Mouse (Mus musculus) neutrophil, adult 5-6 weeks (primary cell): ENCODE results near the gene Ugt1a9. TPM values are rescaled to one million over a fixed set of nuclear protein-coding genes. Genes with fewer than 3 reads are reported as not detected.

Experiments
- ATAC-seq: fragments of 151-379, 151-347 bp; 2 replicates; pipeline ENCODE4 v1.8.0; 2017; ENCODE audit warnings: mild to moderate bottlenecking, moderate TSS enrichment; ENCODE audit not compliant: insufficient number of reproducible peaks, poor library complexity, low FRiP score, severe bottlenecking; ENCODE audit errors: extremely low read depth
- total RNA-seq: library from RNA; stranded (forward); fragments of 200-1000 nt; gene quantifications from 2 replicates; pipeline ENCODE4 v1.2.3, GENCODE M21; 2017

Ugt1a9 gene
- total RNA-seq, 1 experiment from 2014 or later = not detected

DNA sequence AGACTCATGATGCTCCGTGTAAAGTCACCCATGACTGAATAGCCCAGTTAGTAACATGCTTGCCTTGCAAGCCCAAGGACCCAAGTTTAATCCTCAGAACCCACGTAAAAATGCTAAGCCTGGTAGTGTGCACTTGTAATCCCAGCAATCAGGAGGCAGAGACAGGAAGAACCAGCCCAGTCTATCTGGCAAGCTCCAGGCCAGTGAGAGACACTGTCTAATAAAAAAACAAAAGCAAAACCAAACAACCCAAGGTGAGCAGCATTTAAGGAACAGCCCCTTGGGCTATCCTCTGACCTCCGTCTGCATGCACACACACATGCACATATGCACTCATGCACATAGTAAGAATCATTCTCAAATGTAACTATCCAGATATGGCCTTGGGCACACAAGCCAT lies 159.0 kb downstream of the Ugt1a9 start:
- no peak for ATAC-seq

DNA sequence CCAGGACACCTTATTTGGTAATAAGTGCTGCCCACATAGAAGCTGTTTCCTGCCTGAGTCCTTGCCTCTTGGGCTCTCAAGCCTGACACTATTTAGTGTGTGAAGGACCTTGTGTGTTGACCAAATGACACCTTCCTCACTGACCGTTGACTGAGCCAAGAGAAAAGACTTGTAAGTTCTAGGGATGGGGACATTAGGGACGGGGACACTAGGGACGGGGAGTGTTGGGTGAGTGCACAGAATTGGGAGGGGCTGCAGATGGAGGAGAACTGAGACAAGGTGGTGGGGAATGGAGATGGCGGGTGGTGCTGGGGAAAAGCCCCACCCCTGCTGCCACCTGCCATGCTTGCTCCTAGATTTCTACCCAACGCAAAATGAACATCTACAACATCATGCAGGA lies 159.4 kb downstream of the Ugt1a9 start:
- ATAC-seq = no peak

DNA sequence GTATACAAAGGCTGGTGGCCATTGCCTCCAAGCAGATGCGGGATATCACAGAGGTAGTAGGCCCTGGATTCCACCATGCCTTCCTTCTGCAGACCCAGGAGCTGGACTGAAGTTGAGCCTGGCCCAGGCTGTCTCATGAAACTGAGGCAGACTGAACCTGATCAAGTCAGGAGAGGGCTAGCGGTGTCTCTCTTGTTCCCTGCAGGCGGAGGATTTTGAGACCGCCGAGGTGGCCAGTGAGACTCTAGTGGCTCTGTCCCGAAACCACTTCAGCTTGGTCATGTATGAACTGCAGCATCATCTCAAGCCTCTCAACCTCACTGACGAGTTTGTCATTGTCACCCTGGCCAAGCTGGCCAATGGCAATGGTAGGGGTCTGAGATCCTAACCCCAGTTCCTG lies 159.8 kb downstream of the Ugt1a9 start:
- ATAC-seq = no peak

DNA sequence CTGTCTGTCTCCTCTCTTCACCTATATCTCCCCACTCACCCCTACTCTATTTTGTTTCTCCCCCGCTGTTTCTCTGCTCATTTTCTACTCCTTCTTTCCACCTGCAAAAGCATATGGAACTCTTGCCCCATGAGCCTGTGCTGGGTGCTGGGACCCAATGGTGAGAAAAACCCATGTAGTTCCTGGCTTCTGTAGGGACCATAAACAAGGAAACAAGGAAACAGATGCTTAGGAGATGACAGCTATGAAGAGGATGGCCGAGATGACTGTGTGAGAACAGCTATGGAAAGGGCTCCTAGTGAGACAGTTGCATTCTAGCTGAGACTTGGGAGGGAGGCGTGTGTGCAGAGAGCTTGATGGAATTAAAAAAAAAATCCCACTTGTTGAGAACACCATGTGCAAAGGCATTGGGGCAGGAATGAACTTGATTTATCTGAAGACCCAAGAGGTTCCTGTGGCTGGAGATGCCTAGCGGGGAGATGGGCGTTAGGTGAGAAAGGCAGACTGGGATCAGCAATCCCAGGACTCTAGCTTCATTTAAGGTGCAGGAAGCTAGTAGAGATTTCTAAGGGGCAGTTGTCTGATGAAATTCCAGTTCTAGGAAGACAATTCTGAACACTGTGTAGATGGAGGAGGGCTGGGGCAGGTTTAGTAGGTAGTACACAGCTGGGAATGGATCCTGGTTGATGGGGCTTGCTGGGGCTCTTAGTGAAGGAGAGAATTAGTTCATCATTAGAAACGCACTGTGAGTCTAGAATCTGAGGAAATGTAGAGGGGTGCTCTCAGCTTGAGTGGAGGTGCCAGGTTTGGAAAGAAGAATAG lies 160.6 kb downstream of the Ugt1a9 start:
- ATAC-seq = no peak

DNA sequence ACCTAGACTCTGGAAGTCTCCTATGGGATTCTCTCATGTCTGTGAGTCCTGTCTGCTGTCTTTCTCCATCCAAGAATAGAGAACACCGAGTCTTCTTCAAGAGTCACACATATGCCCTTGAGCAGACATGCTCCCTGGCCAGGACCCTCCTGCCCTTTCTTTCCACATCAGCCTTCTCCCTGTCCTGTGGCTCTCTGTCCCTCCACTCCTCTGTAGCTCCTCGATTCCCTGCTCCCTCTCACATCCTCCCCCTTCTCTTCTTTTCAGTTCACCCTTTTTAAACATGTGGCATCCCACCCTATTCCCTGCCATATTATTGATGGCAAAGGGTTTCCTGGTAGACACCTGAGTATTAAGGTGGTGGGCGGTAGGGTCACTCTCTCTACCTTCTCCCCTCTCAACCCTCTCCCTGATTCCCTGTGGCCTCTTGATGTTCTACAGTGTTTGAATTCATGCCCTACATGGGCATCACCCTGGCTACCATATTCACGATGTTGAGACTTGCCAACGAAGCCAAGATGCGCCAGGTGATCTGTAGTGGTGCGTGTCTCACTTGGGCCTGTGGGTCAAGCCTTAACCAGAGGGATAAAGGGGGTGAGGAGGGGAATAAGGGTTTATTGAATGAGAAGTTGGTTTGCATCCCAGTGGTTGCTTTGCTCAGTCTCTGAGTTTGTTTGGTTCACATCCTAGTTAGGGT lies 161.4 kb downstream of the Ugt1a9 start:
- ATAC-seq = no peak

DNA sequence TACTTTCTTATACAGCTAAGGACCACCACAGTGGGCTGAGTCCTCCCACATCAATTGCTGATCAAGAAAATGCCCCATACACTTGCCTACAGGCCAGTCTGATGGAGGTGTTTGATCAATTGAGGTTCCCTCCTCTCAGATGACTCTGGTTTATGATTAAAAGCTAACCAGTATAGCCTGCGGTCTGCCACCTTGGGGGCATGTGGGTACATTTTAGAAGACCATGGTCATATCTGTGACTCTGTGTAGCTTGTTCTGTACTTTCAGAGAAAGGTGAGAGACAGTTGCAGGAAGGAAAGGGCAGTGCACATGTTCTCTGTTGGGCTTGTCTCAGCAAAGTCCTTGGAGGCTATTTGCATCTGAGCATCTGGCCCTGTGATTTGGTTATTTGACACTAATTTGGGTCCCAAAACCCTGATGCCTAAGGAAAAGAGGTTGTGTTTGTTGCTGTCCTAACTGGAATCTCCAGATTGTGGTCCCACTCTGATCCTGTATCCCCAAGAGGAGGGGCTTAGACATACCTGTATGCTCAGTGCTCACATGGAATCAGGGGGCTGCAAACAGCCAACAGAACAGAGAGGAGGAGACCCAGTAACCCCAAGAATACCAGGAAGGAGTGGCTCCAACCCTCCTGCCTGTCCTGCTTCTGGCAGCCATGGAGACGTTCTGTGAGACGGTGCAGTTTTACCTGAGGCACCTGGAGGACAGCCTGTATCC lies 162.2 kb downstream of the Ugt1a9 start:
- ATAC-seq = no peak

DNA sequence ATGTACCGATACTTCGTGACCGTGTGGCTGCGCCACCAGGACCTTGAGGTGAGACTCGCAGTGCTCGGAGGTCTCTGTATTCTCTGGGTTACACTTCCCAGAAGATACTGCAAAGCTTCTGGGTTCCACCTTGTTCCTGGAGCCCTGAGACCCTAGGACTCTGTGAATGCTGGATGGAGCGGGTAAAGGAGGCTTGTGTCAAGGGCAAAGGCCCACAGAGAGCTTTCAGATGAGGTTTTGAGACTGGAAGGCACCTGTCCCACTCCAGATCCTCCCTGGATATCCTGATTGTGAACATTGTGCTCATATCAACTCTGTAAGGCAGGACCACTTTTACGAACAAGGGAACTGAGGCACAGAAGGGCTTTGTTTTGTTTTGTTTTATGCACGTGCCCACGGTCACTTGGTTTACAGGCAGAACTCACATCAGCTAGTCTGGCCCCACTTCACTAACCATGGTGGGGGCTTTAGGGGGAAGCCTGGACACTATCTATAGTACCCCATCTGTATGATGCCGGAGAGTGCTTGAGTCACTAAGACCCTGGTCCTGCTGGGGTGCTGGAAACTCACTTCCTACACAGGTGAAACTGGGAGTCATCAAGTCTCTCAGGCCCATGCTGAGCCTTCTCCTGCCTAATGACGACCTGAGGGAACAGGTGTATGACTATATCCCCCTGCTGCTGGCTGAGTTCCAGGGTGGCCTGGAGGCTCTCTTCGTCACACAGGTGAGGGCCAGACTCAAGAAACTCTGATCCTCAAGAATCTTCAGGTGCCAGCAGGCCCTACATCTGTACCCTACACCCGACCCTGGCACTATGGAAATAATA lies 163.0 kb downstream of the Ugt1a9 start:
- no peak for ATAC-seq

DNA sequence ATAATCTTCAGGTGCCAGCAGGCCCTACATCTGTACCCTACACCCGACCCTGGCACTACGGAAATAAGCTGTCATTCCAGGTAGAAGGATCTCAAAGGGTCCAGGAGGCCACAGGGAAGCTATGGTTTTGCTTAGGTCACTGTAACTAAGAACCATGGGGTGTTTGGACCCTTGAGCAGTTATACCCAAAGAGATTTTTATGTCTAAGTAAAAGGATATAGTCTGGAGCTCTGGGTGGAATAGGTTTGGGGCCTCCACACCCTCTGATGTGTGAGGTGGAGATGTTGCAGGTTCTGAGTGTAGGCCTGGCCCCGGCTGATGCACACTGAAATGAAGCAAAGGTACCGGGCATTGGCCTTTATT lies 163.6 kb downstream of the Ugt1a9 start:
- no peak for ATAC-seq

DNA sequence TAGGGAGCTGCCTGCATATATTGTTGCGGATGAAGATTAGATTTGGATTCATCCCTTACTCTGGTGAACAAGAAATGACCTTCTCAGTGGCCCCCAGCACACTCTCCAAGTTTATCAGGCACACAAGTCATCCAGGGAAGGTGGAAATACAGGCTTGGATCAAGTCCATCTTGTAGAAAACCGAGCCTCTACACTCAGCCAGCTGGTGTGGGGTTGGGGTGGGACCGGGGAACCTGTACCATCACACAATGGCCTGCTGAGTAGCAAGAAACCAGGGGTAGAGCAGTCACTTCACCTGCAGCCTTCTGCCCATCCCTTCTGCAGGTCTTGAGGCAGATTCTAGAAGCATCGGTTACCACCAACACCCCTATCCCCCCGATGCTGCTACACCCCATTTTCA lies 164.0 kb downstream of the Ugt1a9 start:
- no peak for ATAC-seq

DNA sequence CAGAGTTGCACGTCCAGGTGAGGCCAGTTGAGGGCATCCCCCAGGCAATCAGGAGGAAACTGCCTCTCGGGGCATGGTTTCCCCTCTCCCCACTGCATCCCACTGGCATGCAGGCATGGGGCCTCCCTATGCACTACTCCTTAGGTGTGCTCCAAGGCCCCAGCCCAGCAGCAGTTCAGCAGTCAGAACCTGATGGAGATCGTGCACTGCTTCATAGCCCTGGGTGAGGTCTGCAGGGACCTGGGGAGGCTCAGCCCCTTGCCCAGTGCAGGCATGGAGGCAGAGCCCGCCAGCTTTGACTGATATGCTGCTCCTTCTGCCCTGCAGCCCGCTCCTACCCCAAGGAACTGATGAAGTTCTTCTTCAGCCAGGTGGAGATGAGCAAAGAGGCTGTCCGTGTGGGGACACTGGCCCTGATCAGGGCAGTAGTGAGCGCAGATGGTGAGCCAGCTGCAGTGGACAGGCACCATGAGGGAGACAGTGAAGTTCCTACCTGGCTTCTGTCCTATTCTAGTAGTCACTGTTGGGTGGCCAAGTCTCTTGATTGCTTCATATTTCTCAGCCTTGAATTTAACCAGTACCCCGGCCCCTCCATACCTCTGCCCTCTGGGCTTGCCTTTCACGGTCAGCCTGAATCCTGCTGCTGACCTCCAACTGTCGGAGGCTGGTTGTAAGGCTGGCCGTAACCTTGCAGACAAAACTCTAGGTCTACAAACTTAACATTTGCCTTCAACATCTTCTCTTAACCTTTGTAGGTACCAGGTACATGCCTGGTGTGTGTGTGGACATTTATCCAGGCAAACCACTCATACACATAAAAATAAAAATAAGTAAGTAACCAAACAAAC lies 164.7 kb downstream of the Ugt1a9 start:
- ATAC-seq = no peak

DNA sequence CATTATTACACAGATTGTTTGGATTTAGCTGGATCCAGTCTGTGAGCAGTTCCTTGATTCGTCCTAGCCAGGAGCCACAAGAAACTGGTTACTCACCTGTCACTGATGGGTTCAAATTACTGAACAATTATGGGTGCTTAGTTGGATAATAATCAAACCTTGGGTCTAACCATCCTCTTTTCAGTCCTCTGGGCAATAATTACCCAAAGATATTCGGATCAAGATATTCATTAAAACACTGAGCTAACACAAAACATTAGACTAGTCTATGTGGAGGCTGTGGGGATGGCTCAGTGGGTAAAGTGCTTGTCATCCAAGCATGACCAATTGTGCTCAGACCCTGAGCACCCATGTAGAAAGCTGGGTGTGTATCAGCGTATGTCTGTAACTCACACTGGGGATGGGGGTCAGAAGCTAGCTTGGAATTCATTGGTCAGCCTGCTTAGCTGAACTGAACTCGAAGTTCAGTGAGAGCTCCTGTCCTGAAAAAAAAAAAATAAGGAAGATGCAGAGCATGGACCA lies 165.4 kb downstream of the Ugt1a9 start:
- no peak for ATAC-seq

DNA sequence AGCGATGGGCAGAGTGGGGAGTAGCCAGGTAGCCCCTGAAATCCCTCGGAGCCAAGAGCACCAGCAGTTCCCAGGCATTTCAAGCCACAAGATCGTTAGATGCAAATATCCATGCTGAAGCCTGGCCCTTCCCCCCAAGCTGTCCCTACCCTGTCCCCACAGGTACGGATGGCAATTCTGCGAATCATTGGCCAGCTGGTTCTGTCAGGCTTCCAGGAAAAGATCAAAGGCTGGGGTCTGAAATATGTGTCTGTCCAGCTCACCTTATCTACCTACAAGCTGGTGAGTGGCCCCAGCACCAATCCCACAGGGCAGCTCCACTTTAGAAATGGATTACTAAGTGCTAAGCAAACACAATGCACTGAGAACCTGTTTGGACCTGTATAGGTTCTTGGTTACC lies 166.7 kb downstream of the Ugt1a9 start:
- no peak for ATAC-seq

DNA sequence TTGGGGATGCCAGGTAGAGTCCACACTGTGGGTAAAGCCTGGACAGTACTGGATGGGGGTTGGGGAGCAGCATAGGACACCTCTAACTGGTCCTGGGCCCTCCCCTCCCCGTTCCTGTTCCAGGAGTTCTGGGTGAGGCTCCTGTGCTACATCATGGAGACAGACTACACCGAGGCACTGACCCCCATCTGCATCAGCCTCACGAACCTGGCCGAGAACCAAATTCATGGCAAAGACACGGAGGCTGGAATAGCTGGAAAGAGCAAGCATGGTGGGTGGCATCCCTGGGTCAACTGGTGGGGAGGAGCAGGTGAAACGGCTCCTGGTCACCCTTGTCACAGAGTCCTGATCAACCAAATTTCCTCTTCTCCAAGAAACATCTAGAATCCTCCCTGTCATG lies 168.2 kb downstream of the Ugt1a9 start:
- ATAC-seq = no peak

DNA sequence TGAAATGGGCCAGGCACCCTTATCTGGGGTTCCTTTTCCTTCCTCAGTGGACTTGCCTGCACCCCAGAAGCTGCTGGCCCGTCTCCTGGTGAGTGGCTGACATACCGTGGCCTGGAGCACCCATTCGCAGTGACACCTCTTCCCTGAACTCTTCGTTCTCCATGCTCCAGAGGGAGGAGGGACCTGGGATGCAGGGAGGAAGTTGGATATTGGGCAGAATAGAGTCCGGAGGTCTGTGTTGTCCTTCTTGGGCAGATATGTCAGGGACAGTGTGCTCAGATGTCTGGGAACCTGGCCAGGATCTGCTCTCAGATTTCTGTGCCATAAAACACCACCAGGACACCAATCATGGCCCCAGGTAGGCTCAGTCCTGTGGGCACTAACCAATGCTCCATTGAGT lies 169.5 kb downstream of the Ugt1a9 start:
- no peak for ATAC-seq

DNA sequence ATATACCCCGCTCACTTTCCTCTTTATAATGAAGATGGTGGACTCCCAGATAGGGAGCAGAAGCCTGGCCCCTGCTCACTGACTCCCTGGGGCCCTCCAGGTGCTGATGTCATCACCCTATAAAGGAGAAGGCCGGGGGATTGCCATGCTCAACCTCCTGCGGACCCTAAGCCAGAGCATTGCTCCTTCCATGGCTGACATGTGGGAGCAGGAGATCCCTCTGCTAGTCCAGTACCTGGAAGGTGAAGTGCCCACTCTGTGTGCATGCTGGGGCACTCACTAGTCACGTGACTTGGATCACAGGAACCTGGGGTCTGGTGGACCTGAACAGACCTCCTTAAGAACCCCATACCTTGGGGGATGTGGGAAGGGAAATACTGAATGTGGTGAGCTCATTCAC lies 170.0 kb downstream of the Ugt1a9 start:
- ATAC-seq = no peak

DNA sequence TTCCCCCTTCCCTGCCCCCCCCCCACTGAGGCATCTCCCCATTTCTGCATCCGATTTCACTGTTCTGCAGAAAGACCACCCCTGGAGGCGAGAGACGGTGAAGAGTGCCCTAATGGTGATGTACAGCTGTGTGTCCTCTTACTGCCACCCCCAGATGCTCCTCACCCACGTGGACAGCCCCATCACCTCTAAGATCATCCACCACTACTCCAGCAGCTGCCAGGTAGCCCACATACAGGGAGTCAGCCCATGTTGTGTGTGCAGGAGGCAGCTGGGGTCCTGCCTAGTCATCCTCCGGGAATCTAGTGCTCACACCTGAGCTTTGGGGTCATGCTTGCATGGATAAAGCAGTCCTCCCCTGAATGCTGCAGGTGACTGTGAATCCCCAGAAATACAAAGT lies 173.3 kb downstream of the Ugt1a9 start:
- ATAC-seq = no peak

DNA sequence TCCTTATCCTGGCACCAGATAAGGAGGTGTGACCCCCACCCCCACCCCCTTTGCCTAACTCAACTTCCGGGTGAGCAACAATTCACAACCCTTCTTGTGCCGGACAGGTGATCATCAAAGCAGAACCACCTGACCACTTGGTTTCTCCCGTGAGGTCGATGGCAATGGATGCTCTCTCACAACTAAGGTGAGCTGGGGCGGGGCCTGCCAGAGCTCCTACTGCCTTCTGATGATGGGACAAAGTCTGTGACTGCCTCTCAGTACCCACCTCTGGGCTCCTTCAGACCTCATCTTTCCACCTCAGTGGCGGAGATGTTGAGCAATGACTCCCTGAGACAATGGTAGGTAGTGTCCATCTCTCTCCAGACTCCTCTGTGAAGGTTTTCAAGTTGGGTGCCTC lies 175.3 kb downstream of the Ugt1a9 start:
- ATAC-seq = no peak

DNA sequence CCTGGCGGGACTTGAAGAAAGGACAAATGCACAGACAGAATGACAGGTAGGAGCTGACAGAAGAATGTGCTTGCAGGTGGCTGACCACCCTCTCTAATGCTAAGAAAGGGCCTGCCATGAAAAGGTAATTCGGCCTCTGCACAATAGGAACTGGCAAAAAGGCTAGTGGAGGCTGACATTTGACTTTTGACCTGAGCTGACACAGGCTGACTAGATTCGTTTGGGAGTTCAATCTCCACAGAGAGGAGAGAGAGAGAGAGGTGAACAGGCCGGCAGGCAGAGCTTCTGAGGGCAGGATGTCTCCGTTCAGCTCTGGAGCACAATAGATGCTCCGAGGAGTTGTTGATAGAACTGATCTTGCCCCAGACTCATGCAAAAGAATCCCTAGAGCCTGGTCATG lies 175.8 kb downstream of the Ugt1a9 start:
- no peak for ATAC-seq
